Mouse (Mus musculus): ENCODE results near the gene L2hgdh. TPM values are rescaled to one million over a fixed set of nuclear protein-coding genes. Genes with fewer than 3 reads are reported as not detected.

L2hgdh gene
- 1 to 10 TPM in 1 of 2 experiments, under 1 TPM in 1; 0.37 to 2.2 TPM for polyA plus RNA-seq (2012; fragmentation: generic; extraction: Trizol)

GRCm38 (mm10) chr12:69724711-69725460, at the start of gene L2hgdh, which contains the start of gene Atp5s:
Gene L2hgdh, minus strand, starts transcription at chr12:69724873.
Gene Atp5s, plus strand, starts transcription at chr12:69724950.

GRCm38 (mm10) chr12:69681566-69682061, 43.1 kb downstream of the L2hgdh start, which contains the start of gene Sos2:
Gene Sos2, minus strand, starts transcription at chr12:69681852.

Other genes with a start within 250 kb of the L2hgdh start
- gene Vcpkmt, start 141.8 kb downstream of the L2hgdh start, polyA plus RNA-seq (2012; fragmentation: generic; extraction: Trizol) = 10 to 100 TPM; 12.0 to 12.5 TPM
- 1 to 10 TPM in 1 of 2 experiments, under 1 TPM in 1; 0.16 to 2.5 TPM for gene Sos2, start 43.0 kb downstream of the L2hgdh start, polyA plus RNA-seq (2012; fragmentation: generic; extraction: Trizol)
- 1 to 10 TPM in 1 of 2 experiments, under 1 TPM in 1; 0.82 to 8.3 TPM for gene Atp5s, start 77 bp upstream of the L2hgdh start, polyA plus RNA-seq (2012; fragmentation: generic; extraction: Trizol)
- gene Cdkl1, start 66.4 kb upstream of the L2hgdh start, polyA plus RNA-seq (2012; fragmentation: generic; extraction: Trizol) = not detected
- 1 to 10 TPM in 1 of 2 experiments, under 1 TPM in 1; 0.06 to 1.7 TPM for gene Atl1, start 167.7 kb upstream of the L2hgdh start, polyA plus RNA-seq (2012; fragmentation: generic; extraction: Trizol)
- 1 to 10 TPM in 1 of 2 experiments, under 1 TPM in 1; 0.55 to 5.7 TPM for gene Map4k5, start 168.3 kb upstream of the L2hgdh start, polyA plus RNA-seq (2012; fragmentation: generic; extraction: Trizol)

Measured in C3H10T1/2 (cell line).